Mouse (Mus musculus) Muller cell, postnatal 12 days (primary cell): ENCODE data around the gene Atp2b2.

Experiments
- DNase-seq: peaks from one replicate; pipeline ENCODE4 v3.0.0-alpha.2; 2015; ENCODE audit errors: inconsistent ontology term

Gene Atp2b2

DNA sequence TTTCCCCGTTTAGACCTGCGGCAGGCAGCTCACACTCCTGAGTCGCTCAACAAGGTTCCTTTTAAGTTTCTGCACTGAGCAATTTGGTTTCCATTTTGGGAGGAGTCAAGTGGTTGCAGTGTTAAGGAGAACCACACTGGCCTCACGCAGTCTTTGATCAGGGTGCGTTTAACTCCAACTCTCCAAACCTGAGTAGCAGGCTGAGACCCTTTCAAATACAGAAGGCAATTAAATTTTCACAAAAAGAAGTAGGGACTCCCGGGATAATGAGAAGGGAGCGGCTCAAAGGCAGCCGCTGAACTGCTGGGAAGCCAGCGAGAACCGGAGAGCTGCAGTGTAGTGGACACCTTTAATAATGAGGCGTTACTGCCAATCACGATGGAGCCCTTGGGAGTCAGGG lies 100.1 kb downstream of the Atp2b2 start:
- no peak for DNase-seq

- no peak for DNase-seq
These were observed 101.1 kb downstream of the Atp2b2 start for GRCm38 (mm10) chr6:113941324-113941723.

DNA sequence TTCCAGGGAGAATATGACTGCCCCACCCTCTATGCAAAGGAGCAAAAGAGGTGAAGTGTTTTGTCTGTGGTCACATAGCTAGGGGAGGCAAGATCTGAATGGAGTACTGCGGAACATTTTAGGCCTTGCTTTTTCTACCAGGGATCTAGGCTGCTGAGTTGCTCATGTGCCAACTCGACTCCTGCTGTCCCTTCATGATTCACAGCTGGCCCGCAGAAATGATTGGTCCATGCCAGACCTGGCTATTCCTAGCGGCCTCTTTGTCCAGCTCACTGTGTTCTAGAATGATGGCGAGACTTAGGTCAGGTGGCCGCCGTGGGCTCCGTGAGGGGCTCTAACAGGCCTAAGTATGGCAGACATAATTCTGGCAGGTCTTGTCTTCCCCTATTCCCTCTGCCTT lies 103.0 kb downstream of the Atp2b2 start:
- no peak for DNase-seq

- DNase-seq, result peak; percentile 72
These were observed 105.5 kb downstream of the Atp2b2 start for GRCm38 (mm10) chr6:113936811-113937508.

- no peak for DNase-seq
These were observed 106.3 kb downstream of the Atp2b2 start for GRCm38 (mm10) chr6:113936111-113936510.

GRCm38 (mm10) chr6:113934692-113935091 lies 107.7 kb downstream of the Atp2b2 start:
- peak; percentile 95 for DNase-seq

GRCm38 (mm10) chr6:113933261-113934151 lies 108.9 kb downstream of the Atp2b2 start:
- DNase-seq, result peak; percentile 76

DNA sequence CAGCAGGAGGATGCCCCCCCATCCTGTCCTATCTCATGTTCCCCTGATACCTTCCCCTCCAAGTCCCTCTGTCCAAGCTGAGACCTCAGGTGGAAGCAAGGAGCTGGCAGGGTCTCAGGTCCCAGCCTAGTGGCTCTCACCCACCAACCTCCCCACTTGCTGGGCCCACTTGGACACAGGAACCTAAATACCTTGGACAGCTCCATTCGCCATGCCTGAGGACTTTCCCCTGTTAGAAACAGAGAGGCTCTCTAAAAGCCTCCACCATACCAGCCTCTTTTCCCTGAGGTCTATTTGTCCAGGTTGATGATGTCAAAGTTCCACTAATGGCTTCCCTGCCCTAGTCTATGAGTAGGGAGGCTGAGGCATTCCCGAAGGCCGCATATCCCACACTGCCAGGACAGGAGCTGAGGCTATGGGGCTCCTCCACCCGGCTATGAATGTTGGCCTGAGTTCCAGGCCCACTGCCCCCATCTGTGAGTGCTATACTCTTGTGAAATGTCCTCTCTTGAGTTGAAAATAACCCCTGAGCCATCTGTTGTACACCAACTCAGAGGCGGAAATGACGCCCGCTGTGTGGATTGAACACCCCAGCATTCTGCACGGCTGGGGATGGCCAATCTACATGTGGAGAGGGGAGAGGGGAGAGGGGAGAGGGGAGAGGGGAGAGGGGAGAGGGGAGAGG lies 113.1 kb downstream of the Atp2b2 start:
- no peak for DNase-seq

- DNase-seq, result no peak
These were observed 119.2 kb downstream of the Atp2b2 start for GRCm38 (mm10) chr6:113923249-113923648.

- DNase-seq, result no peak
These were observed 121.9 kb downstream of the Atp2b2 start for GRCm38 (mm10) chr6:113920466-113920865.

GRCm38 (mm10) chr6:113912753-113913152 lies 129.7 kb downstream of the Atp2b2 start:
- no peak for DNase-seq

DNA sequence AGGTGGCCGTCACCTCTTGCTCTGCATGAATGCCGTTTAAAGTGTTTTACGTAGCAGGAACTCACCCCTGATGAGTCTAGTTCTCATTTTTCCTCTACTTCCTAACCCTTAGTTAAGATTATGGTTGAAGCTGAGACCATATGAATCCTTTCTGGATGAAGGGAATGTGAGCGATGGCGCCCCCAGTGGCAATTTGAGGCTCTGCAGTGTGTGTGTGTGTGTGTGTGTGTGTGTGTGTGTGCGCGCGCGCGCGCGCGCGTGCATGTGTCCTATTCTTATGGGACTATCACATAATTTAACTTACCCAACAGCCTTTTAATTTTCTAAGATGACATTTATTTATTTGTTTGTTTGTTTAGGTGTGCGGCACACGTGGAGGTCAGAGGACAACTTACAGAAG lies 131.3 kb downstream of the Atp2b2 start:
- no peak for DNase-seq

DNA sequence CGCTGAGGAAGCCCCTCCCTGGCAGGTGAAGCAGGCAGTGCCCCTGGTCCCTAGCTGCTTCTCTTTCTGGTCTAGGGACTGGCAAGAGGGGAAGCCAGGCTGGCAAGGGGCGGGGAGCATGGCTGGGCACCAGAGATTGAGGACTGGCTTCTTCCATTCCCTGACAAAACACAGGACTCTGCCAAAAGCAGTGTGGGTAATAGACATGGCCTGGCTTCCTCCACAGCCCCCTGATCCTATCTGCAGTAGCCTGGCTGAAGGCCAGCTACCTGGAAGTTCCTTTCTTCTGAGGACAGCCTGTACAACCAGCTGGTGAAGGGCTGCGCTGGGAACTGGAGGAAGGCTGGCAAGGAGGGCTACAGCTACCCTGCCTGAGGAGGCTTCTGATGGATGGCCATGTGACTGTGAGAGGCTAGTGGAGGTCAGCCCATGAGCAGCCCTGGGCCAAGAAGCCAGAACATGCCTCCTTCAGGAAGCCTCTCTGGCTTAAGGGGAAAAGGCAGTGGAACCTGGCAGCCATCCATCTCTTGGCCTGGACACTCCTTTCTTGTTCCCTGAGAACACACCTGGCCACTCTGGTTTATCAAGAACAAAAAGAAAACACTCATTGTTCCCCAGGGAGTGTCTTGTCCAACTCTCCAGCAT lies 131.9 kb downstream of the Atp2b2 start:
- DNase-seq, result no peak

- no peak for DNase-seq
These were observed 132.6 kb downstream of the Atp2b2 start for GRCm38 (mm10) chr6:113909836-113910235.

- DNase-seq, result no peak
These were observed 134.3 kb downstream of the Atp2b2 start for GRCm38 (mm10) chr6:113908066-113908465.

GRCm38 (mm10) chr6:113904406-113904805 lies 138.0 kb downstream of the Atp2b2 start:
- DNase-seq, result no peak

- DNase-seq, result no peak
These were observed 146.4 kb downstream of the Atp2b2 start for GRCm38 (mm10) chr6:113896023-113896422.

GRCm38 (mm10) chr6:113894008-113894407 lies 148.4 kb downstream of the Atp2b2 start:
- DNase-seq, result no peak

DNA sequence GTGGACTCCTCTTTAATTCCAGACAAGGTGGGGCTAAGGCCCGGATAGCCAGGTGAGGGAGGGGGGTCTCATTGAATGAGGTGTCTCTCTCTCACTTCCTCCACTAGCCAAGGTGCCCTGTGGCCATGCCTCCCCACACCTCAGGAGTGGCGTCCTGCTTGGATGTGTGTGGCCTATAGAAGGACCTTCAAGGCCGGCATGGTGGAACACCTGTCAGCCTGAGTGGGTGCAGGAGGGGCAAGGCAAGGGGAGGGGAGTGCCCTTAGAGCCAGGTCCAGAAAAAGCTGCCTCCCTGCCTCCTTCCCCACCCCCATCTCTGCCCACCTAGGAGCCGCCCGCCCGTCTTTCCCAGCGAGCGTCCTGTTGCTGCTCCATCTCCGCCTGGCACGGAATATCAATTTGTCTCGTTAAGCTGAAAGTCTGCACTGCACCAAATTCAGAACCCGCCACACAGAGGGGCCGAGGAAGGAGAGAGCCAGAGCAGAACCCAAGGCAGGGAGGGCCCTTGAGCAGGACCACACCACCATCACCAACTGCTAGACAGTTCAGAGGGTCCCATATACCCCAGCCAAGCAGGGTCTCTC lies 150.2 kb downstream of the Atp2b2 start:
- no peak for DNase-seq

DNA sequence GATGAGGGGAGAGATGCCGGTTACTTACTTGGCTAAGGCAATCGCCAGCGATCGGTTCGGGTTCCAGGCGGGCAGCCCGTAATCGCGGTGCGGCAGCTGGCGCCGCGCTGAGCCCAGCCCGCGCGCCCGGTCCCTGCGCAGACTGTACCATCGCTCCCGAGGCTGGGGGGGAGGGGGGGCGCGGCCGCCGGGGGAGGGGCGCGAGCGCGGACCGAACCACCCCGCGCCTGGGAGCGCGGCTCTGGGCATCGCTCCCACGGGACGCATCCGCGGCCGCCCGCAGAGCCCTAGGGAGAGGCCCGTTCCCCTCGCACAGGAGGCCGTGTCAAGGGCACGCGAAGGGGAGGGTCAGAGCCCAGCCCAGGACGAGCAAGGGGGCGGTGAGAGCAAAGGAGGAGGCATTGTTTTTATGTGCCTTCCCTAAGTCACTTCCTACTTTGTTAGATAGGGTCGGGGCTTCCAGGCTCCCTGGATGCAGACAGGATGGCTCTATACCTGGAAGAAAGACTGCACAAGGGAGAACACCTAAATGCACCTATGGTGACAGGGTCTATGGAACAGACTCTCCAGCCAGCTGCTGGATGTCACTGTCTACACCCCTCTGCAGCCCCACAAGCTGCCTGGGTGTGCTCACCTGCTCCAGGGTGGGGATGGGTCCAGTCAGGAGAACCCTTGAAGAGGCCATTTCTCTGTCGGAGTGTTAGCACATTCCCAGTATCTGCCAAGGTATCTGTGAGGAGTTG lies 151.0 kb downstream of the Atp2b2 start:
- peak; percentile 66 for DNase-seq

GRCm38 (mm10) chr6:113890858-113891213 lies 151.6 kb downstream of the Atp2b2 start:
- DNase-seq, result no peak
